Mouse (Mus musculus) hindbrain, embryonic 13.5 days (tissue): ENCODE results near the gene Vars. TPM values are rescaled to one million over a fixed set of nuclear protein-coding genes. Genes with fewer than 3 reads are reported as not detected.
"Not testable (repeated sequence)": the region's sequence is repeated elsewhere in the genome, so short reads cannot be mapped to it uniquely, and the experiment has no call there.

ENCODE experiments used
- ATAC-seq: fragments of 200-750 bp; cut with Nextera tagmentation; 2 replicates; pipeline ENCODE4 v1.8.0; 2017; ENCODE audit warnings: moderate TSS enrichment; ENCODE audit not compliant: low FRiP score
- H3K27ac ChIP-seq: fragments of 300-500 bp; sonication (generic); 2 replicates; pipeline ENCODE4 v1.5.1; 2015; ENCODE audit warnings: inconsistent platforms, mild to moderate bottlenecking, moderate library complexity
- H3K27me3 ChIP-seq: fragments of 300-500 bp; sonication (generic); 2 replicates; pipeline ENCODE4 v1.6.1; 2015; ENCODE audit warnings: mild to moderate bottlenecking, inconsistent platforms
- H3K36me3 ChIP-seq: fragments of 300-500 bp; sonication (generic); 2 replicates; pipeline ENCODE4 v1.6.1; 2015; ENCODE audit warnings: mild to moderate bottlenecking, inconsistent platforms
- H3K4me1 ChIP-seq: fragments of 300-500 bp; sonication (generic); replicated peaks from 2 replicates; pipeline ENCODE4 v1.6.1; 2015; ENCODE audit warnings: inconsistent platforms
- H3K4me2 ChIP-seq: fragments of 300-500 bp; sonication (generic); 2 replicates; pipeline ENCODE4 v1.6.1; 2015; ENCODE audit warnings: inconsistent platforms, mild to moderate bottlenecking, moderate library complexity
- H3K4me3 ChIP-seq: fragments of 300-500 bp; sonication (generic); 2 replicates; pipeline ENCODE4 v1.5.1; 2015; ENCODE audit warnings: mild to moderate bottlenecking, inconsistent platforms
- H3K9ac ChIP-seq: fragments of 300-500 bp; sonication (generic); 2 replicates; pipeline ENCODE4 v1.6.1; 2015; ENCODE audit warnings: mild to moderate bottlenecking, inconsistent platforms
- H3K9me3 ChIP-seq: fragments of 300-500 bp; sonication (generic); 2 replicates; pipeline ENCODE4 v1.6.1; 2016; ENCODE audit warnings: inconsistent platforms
- WGBS: fragments of 180-500 bp; shearing (Covaris S2); methylation state at CpG from one replicate; pipeline ENCODE4 v1.1.7; 2015; 5-methylcytosine and 5-hydroxymethylcytosine counted together
- polyA plus RNA-seq: library from polyadenylated mRNA; unstranded; fragments of >200 nt; fragmentation: Nextera tagmentation; extraction: Ambion mirVana; gene quantifications from 2 replicates; pipeline ENCODE4 v1.2.1, GENCODE M21; 2015

Vars gene
- 57.3 TPM in 2 replicates for polyA plus RNA-seq

DNA sequence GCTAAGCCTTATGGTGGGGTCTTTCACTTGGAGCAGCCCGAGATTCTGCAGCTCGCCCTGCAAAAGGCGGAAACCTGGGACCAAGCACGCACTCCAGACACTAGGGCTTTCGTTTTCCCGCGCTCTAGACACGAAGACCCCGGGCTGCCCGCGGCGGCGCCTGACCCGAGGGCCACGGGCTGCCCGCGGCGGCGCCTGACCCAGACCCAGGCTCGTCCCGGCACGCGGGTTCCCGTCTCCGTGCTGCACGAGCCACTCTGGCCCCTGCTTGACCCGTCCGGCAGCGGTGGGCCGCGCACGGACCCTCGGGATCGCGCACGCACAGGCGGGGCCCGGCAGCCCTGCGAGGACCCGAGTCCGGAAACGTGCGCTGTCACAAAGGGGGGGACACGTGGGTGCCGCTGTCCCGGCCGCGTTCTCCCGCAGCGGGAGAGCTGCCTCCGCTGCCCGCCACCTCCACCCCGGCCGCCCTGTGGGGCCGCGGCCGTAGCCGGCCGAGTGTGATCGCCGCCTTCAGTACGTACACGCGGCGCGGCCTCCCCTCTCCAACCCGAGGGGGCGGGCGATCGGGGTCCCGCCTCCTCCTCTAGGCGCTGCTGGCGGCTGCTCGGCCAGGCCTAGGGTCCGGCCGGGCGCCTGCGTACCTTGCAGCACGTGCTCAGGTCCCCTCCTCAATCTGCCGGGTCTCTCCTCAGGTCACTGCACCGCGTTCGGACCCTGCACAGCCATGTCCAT, at the start of gene Vars:
TSS of gene Vars (plus strand) at position 271 of the 735 bp plus-strand sequence.
- H3K4me3 ChIP-seq, result peak within 1 kb of the TSS; percentile 90
- peaks cover 32% of the 10 kb centered on the region for H3K4me1 ChIP-seq
- ATAC-seq, result peak; percentile 90
- peak within 1 kb of the TSS; percentile 97 for H3K9ac ChIP-seq
- peaks cover 19% of the 10 kb centered on the region for H3K36me3 ChIP-seq
- WGBS, result under 1% methylated on average over 70 of the region's 83 CpGs
- no peaks in the 10 kb centered on the region for H3K27me3 ChIP-seq
- H3K4me2 ChIP-seq, result peak within 1 kb of the TSS; percentile 100
- H3K27ac ChIP-seq, result peak within 1 kb of the TSS; percentile 96
- no peaks in the 10 kb centered on the region for H3K9me3 ChIP-seq

DNA sequence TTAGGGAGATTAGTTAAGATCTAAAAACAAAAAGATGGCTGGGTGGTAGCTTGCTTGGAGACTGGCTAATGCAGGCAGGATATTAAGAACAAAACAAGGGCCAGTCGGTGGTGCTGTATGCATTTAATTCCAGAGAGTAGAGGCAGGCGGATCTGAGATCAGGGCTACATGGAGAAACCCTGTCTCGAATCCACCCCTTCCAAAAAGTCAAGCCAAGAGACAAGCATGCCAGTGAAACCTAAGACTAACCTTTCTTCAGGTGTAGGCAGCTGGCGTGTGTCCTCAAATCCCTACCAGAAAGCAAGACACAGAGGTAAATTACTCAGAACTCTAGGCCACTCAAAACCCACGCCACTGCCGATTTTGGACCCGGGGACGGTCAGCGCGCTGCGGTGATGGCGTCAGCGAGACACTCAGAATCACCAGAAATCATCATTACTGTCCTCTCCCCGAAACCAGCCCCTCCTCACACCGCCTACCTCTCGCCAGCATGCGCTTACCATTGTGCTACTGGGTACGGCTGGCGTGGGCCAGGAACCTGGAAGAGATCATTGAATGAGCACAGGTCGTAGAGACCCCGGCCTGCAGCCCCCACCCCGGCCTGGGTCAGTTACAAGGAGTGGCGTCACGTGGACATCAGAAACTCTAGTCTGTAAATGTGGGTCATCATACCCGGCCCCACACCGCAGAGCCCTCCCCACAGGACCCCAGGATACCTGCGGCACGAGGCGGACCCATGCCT, 49.0 kb upstream of the Vars start:
- WGBS, result under 1% methylated on average over 29 of the region's 29 CpGs
- H3K27me3 ChIP-seq, result peaks cover 20% of the 10 kb centered on the region
- H3K9me3 ChIP-seq, result no peaks in the 10 kb centered on the region
- peaks cover 18% of the 10 kb centered on the region for H3K36me3 ChIP-seq
- H3K9ac ChIP-seq, result peak overlapping the region; percentile 98
- ATAC-seq, result peak; percentile 5
- peak overlapping the region; percentile 77 for H3K4me2 ChIP-seq
- H3K4me3 ChIP-seq, result peak overlapping the region; percentile 80
- peak overlapping the region; percentile 92 for H3K27ac ChIP-seq
- H3K4me1 ChIP-seq, result peaks cover 16% of the 10 kb centered on the region

DNA sequence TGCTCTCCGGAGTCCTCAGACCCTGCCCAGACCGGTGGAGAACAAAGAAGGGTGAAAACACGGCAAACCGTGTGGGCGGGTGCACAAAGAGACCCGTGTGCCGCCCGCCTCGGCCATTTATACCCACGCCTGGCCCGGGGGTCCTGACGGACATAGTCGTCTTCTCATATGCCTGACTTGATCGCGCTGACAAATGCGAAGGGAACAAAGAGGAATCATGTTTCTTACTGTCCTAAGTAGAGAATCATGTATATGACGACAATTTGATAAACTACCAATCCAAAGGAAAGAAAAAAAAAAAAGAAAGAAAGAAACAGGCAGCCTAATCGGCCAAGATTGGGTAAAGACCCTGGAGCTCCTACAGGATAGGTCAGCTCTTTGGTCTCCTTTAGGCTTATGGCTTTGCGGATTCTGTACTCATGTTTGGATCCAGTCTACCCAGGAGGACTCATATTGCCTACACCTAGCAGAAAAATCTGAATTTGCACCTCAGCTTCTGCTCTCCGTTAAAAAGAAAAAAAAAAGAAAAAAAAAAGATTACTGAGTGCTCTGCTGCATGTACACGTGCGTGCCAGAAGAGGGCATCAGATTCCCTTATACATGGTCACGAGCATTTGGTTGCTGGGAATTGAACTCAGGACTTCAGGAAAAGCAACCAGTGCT, 48.3 kb upstream of the Vars start:
- Histone ChIP-seq H3K4me2 (peak overlapping the region; percentile 77), H3K9me3 (no peaks in the 10 kb centered on the region), H3K4me3 (peak overlapping the region; percentile 80), H3K36me3 (peaks cover 18% of the 10 kb centered on the region), H3K4me1 (peaks cover 16% of the 10 kb centered on the region), H3K27me3 (peaks cover 22% of the 10 kb centered on the region), H3K9ac (peak overlapping the region; percentile 98), H3K27ac (peak overlapping the region; percentile 92)
- ATAC-seq, result peak; percentile 84
- WGBS, result under 1% methylated on average over 23 of the region's 23 CpGs

DNA sequence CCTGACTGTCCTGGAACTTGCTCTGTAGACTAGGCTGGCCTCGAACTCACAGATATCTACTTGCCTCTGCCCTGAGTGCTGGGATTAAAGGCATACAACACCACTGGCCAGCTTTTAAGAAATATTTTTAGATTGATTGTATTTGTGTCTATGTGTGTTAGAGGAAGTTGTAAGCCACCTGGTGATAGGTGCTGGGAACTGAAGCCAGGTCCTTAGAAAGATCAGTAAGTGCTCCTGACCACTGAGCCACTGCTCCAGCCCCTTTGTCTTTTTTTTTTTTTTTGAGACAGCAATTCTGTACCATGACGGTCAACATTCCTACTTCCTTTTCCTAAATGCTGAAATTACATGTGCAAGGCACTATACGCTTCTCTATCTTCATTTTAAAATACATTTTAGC, 47.5 kb upstream of the Vars start:
- peaks cover 18% of the 10 kb centered on the region for H3K36me3 ChIP-seq
- peaks cover 16% of the 10 kb centered on the region for H3K4me1 ChIP-seq
- 87% methylated on average over 3 of the region's 3 CpGs for WGBS
- peak overlapping the region; percentile 77; the same call in 1 of the 2 replicates for H3K4me2 ChIP-seq
- H3K27ac ChIP-seq, result peak overlapping the region; percentile 92; the same call in 1 of the 2 replicates
- peak overlapping the region; percentile 80 for H3K4me3 ChIP-seq
- no peaks in the 10 kb centered on the region for H3K9me3 ChIP-seq
- peaks cover 22% of the 10 kb centered on the region for H3K27me3 ChIP-seq
- ATAC-seq, result no peak
- H3K9ac ChIP-seq, result no peak overlapping the region

DNA sequence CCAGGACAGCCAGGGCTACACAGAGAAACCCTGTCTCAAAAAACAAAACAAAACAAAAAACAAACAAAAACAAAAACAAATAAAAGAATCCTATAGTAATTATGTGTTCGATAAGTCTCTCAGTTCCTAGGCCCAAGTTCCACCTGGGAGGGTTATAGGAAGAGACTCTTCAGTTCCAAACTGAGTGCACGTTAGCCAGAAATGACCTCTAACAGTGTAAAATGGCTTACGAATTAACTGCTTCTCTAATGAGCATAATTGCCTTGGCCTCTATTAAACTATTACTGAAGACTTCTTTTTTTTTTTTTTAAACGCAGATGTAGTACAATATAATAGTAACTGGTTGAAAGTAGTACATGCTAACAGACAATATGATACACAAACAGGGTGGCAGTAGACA, 46.9 kb upstream of the Vars start:
- H3K36me3 ChIP-seq, result peaks cover 18% of the 10 kb centered on the region
- H3K27me3 ChIP-seq, result peaks cover 22% of the 10 kb centered on the region
- no peak for ATAC-seq
- no peak overlapping the region for H3K27ac ChIP-seq
- H3K9ac ChIP-seq, result no peak overlapping the region
- no peak overlapping the region for H3K4me3 ChIP-seq
- H3K9me3 ChIP-seq, result no peaks in the 10 kb centered on the region
- 92% methylated on average over 4 of the region's 4 CpGs for WGBS
- no peak overlapping the region for H3K4me2 ChIP-seq
- H3K4me1 ChIP-seq, result peaks cover 16% of the 10 kb centered on the region

DNA sequence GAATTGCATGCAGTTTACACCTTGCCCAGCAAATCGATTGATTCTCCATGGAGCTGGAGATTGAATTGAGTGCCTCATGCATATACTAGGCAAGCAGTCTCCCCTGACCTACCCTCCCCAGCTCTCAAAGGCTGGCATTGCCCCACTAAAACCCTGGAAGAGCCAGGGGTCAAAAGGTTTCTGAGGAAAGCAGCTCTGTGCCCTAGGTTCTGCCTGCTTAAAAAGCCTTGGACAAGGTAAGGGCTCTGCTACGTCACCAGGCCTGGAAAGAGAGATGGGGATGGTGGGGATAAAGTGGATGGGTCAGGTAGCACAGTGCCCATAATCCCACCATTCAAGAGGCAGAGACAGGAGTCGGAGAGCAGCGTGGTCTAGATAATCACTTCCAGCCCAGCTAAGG, 46.0 kb upstream of the Vars start:
- 88% methylated on average over 4 of the region's 4 CpGs for WGBS
- Histone ChIP-seq H3K4me1 (peaks cover 18% of the 10 kb centered on the region), H3K4me3 (no peak overlapping the region), H3K36me3 (peaks cover 12% of the 10 kb centered on the region), H3K9me3 (no peaks in the 10 kb centered on the region), H3K27me3 (peaks cover 28% of the 10 kb centered on the region), H3K27ac (no peak overlapping the region), H3K4me2 (no peak overlapping the region), H3K9ac (peak overlapping the region; percentile 35; the same call in 1 of the 2 replicates)
- ATAC-seq, result no peak

DNA sequence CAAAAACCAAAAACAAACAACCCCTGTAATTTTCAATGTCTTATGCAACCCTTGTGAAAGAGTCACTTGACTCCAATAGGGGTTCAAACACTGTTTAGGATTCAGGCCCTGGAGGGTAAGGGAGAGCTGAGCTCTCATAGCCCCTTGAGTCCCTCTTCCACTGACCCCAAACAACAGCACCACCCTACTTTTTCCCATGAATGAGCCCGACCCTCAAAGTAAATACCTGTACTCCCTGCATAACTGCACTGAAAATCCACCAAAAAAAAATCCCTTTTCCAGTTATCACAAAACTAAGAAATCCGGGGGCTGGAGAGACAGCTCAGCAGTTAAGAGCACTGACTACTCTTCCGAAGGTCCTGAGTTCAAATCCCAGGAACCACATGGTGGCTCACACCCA, 44.9 kb upstream of the Vars start:
- Histone ChIP-seq H3K9ac (no peak overlapping the region), H3K27me3 (peaks cover 37% of the 10 kb centered on the region), H3K4me3 (no peak overlapping the region), H3K36me3 (peaks cover 2% of the 10 kb centered on the region), H3K9me3 (no peaks in the 10 kb centered on the region), H3K4me1 (peaks cover 13% of the 10 kb centered on the region), H3K27ac (no peak overlapping the region), H3K4me2 (no peak overlapping the region)
- ATAC-seq, result no peak
- 78% methylated on average over 3 of the region's 3 CpGs for WGBS

DNA sequence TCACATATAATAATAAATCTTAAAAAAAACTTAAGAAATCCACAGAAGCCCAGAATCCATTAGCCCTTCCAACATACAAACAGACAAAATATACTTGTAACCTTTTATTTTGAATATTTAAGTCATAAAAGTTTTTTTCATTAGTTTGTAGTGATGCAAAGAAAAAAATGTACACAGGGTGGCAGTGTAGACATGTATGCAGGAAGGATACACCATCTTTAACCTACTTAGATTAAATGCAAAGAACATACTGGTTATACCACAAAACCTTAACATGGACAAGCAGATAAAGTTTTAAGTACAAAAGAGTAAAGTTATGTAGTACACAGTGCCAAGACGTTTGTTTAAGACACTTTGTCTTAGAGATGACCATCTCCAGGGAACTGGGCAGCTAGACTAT, 44.4 kb upstream of the Vars start:
- Histone ChIP-seq H3K36me3 (no peaks in the 10 kb centered on the region), H3K4me1 (peaks cover 11% of the 10 kb centered on the region), H3K9ac (no peak overlapping the region), H3K9me3 (no peaks in the 10 kb centered on the region), H3K27me3 (peaks cover 41% of the 10 kb centered on the region), H3K27ac (no peak overlapping the region), H3K4me3 (no peak overlapping the region), H3K4me2 (no peak overlapping the region)
- 44% methylated on average over 1 of the region's 1 CpGs for WGBS
- ATAC-seq, result no peak

DNA sequence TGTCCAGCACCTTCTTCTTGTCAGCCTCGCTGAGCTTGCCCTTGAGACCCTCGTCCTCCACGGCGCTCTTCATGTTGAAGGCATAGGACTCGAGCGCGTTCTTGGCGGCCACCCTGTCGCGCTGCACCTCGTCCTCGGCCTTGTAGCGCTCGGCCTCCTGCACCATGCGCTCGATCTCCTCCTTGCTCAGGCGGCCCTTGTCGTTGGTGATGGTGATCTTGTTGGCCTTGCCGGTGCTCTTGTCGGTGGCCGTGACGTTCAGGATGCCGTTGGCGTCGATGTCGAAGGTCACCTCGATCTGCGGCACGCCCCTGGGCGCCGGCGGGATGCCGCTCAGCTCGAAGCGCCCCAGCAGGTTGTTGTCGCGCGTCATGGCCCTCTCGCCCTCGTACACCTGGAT, 43.5 kb upstream of the Vars start:
- ATAC-seq, H3K4me2 ChIP-seq, H3K9ac ChIP-seq, H3K27ac ChIP-seq, H3K4me3 ChIP-seq, H3K9me3 ChIP-seq, H3K36me3 ChIP-seq: not testable (repeated sequence)
- Histone ChIP-seq H3K4me1 (peaks cover 11% of the 10 kb centered on the region), H3K27me3 (peaks cover 49% of the 10 kb centered on the region)
- 28% methylated on average over 37 of the region's 40 CpGs for WGBS

DNA sequence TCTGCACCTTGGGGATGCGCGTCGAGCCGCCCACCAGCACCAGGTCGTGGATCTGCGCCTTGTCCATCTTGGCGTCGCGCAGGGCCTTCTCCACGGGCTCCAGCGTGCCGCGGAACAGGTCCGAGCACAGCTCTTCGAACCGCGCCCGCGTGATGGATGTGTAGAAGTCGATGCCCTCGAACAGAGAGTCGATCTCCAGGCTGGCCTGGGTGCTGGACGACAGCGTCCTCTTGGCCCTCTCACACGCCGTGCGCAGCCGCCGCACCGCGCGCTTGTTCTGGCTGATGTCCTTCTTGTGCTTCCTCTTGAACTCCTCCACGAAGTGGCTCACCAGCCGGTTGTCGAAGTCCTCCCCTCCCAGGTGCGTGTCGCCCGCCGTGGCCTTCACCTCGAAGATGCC, 42.8 kb upstream of the Vars start:
- H3K4me3 ChIP-seq, ATAC-seq: not testable (repeated sequence)

DNA sequence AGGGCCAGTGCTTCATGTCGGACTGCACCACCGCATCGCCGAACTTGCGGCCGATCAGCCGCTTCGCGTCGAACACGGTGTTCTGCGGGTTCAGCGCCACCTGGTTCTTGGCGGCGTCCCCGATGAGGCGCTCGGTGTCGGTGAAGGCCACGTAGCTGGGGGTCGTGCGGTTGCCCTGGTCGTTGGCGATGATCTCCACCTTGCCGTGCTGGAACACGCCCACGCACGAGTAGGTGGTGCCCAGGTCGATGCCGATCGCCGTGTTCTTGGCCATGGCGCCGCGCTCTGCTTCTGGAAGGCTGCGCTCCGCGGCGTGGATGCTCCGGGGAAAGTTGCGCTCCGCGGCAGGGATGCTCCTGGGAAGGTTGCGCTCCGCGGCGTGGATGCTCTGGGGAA, 42.1 kb upstream of the Vars start:
- peaks cover 61% of the 10 kb centered on the region for H3K27me3 ChIP-seq
- ATAC-seq, result peak; percentile 60
- H3K27ac ChIP-seq, result not testable (repeated sequence)

More for the DNA sequence above, 42.8 kb upstream of the Vars start:
- not testable (repeated sequence) for H3K9me3 ChIP-seq, H3K36me3 ChIP-seq, H3K27ac ChIP-seq, H3K4me2 ChIP-seq, H3K9ac ChIP-seq
- Histone ChIP-seq H3K27me3 (peaks cover 55% of the 10 kb centered on the region), H3K4me1 (peaks cover 11% of the 10 kb centered on the region)
- WGBS, result 33% methylated on average over 28 of the region's 40 CpGs

DNA sequence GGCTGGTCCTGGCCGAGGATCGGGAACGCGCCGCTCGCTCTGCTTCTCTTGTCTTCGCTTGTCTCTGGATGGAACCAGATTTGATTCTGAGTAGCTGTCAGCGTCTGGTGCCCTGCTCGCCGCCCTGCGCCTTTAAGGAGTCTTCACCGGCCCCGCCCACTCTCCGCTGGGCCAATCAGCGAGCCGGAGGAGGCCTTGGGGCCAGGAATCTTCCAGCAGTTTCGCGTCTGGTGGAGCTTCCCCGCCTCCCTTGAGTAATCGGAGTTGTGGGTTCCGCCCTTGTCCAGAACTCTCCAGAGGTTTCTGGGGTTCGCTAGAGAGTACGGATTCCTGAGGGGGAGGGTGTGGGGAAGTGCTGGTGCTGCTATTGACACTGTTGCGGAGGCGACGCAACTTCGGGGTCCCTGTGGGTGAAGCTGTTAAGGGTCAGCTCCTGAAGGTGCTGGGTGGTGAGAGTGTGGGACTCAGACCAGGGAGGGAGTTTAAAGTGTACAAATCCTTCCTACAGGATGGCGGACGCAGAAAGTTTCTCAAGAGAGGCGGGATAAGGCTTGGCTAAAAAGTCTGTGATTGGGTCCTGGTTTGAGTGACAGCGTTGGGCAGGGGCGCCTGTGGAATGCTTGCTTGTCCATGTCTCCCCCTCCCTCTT, 41.5 kb upstream of the Vars start, which contains the start of gene Hspa1b:
TSS of gene Hspa1b (minus strand) at position 109 of the 649 bp plus-strand sequence.
- Histone ChIP-seq H3K4me3 (peak within 1 kb of the TSS; percentile 44), H3K27ac (peak within 1 kb of the TSS; percentile 82), H3K4me1 (peaks cover 11% of the 10 kb centered on the region), H3K27me3 (peaks cover 63% of the 10 kb centered on the region), H3K9ac (peak within 1 kb of the TSS; percentile 60; the same call in 1 of the 2 replicates), H3K4me2 (peak within 1 kb of the TSS; percentile 71)
- peak; percentile 92 for ATAC-seq
- not testable (repeated sequence) for H3K36me3 ChIP-seq, H3K9me3 ChIP-seq
- 0% methylated on average over 32 of the region's 32 CpGs for WGBS

More for the DNA sequence above, 42.1 kb upstream of the Vars start:
- WGBS, result 3% methylated on average over 28 of the region's 47 CpGs
- Histone ChIP-seq H3K4me1 (peaks cover 11% of the 10 kb centered on the region), H3K9ac (peak overlapping the region; percentile 60; the same call in 1 of the 2 replicates), H3K4me3 (peak overlapping the region; percentile 44), H3K4me2 (peak overlapping the region; percentile 71)
- not testable (repeated sequence) for H3K9me3 ChIP-seq, H3K36me3 ChIP-seq
